Mouse (Mus musculus) bone marrow macrophage, adult 2 months (primary cell): ENCODE results near the gene H60b.

Experiments used
- CTCF ChIP-seq: IDR thresholded peaks from 2 replicates; pipeline ENCODE4 v1.5.1; 2012; ENCODE audit warnings: low read depth, mild to moderate bottlenecking, low read length, moderate library complexity
- POLR2A ChIP-seq: IDR thresholded peaks from 2 replicates; pipeline ENCODE4 v1.6.1; 2012; ENCODE audit warnings: mild to moderate bottlenecking, low read depth, low read length, borderline replicate concordance

- TF ChIP-seq CTCF (no peak), POLR2A (no peak)
Measured at GRCm38 (mm10) chr10:22308221-22308620, 149.8 kb downstream of the H60b start.
